Mouse (Mus musculus) midbrain, embryonic 13.5 days (tissue): ENCODE results near the gene Ints11. TPM values are rescaled to one million over a fixed set of nuclear protein-coding genes. Genes with fewer than 3 reads are reported as not detected.

ENCODE experiments used
- ATAC-seq: fragments of 200-750 bp; cut with Nextera tagmentation; 2 replicates; pipeline ENCODE4 v1.8.0; 2017; ENCODE audit warnings: mild to moderate bottlenecking, moderate TSS enrichment, moderate library complexity
- H3K27ac ChIP-seq: fragments of 300-500 bp; sonication (generic); 2 replicates; pipeline ENCODE4 v1.5.1; 2015; ENCODE audit warnings: inconsistent platforms, mild to moderate bottlenecking, moderate library complexity
- H3K27me3 ChIP-seq: fragments of 300-500 bp; sonication (generic); 2 replicates; pipeline ENCODE4 v1.6.1; 2015; ENCODE audit warnings: mild to moderate bottlenecking, inconsistent platforms
- H3K36me3 ChIP-seq: fragments of 300-500 bp; sonication (generic); 2 replicates; pipeline ENCODE4 v1.6.1; 2015; ENCODE audit warnings: mild to moderate bottlenecking, inconsistent platforms
- H3K4me1 ChIP-seq: fragments of 300-500 bp; sonication (generic); replicated peaks from 2 replicates; pipeline ENCODE4 v1.6.1; 2015; ENCODE audit warnings: inconsistent platforms
- H3K4me2 ChIP-seq: fragments of 300-500 bp; sonication (generic); replicated peaks from 2 replicates; pipeline ENCODE4 v1.6.1; 2015; ENCODE audit warnings: moderate library complexity, mild to moderate bottlenecking, inconsistent platforms
- H3K4me3 ChIP-seq: fragments of 300-500 bp; sonication (generic); replicated peaks from 2 replicates; pipeline ENCODE4 v1.5.1; 2015; ENCODE audit warnings: mild to moderate bottlenecking, inconsistent platforms
- H3K9ac ChIP-seq: fragments of 300-500 bp; sonication (generic); replicated peaks from 2 replicates; pipeline ENCODE4 v1.6.1; 2015; ENCODE audit warnings: mild to moderate bottlenecking, inconsistent platforms
- H3K9me3 ChIP-seq: fragments of 300-500 bp; sonication (generic); 2 replicates; pipeline ENCODE4 v1.6.1; 2016; ENCODE audit warnings: mild to moderate bottlenecking, inconsistent platforms
- WGBS: fragments of 180-500 bp; shearing (Covaris S2); methylation state at CpG from one replicate; pipeline ENCODE4 v1.1.7; 2015; 5-methylcytosine and 5-hydroxymethylcytosine counted together
- polyA plus RNA-seq: library from polyadenylated mRNA; unstranded; fragments of >200 nt; fragmentation: Nextera tagmentation; extraction: Ambion mirVana; gene quantifications from 2 replicates; pipeline ENCODE4 v1.2.1, GENCODE M21; 2015

Ints11 gene
- polyA plus RNA-seq, 1 experiment from 2014 or later: 88.6 TPM

DNA sequence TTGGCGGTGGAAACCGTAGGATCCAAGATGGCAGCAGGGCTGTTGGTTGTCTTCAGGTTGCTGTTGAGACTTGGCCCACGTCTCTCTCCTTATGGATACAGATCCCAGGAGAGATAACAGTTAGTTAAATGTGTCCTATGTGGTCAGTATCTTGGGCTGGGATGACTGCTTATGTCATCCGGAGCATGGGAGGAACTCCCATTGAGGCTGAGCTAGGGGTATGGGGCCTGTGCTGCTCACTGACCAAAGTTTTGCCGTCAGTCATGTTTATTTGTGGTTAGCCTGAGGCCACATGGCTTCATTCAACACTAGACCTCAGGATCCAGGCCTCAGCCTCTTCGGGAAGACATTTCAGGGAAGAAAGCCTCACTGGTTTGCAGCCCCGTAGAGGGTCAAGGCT is 2.1 kb downstream of the Ints11 start:
- peak overlapping the region; percentile 2; the same call in 1 of the 2 replicates for H3K4me3 ChIP-seq
- H3K4me1 ChIP-seq: peaks cover 33% of the 10 kb centered on the region
- 94% methylated on average over 7 of the region's 7 CpGs for WGBS
- H3K27ac ChIP-seq: no peak overlapping the region
- peaks cover 46% of the 10 kb centered on the region for H3K36me3 ChIP-seq
- no peaks in the 10 kb centered on the region for H3K27me3 ChIP-seq
- H3K9me3 ChIP-seq: no peaks in the 10 kb centered on the region
- H3K9ac ChIP-seq: no peak overlapping the region
- no peak overlapping the region for H3K4me2 ChIP-seq
- ATAC-seq: no peak

DNA sequence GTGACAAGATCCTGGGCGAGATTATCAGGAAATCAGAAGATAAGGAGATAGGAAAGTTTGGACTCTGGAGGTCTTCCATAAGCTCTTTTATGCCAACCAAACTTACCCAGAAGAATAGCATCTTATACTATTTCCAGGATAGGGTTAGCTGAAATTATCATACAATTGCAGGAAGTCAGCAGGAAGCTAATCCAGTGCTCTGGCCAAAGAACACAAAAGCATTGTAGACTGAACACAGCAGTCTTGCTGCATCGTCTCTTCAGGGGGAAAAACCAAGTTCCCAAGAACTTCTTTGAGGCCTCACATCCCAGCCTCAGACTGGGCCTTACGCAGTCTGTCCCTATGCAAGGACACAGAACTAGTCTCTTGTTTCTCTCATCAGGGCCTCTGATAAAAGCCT is 14.2 kb downstream of the Ints11 start:
- Histone ChIP-seq H3K27ac (no peak overlapping the region), H3K9ac (no peak overlapping the region), H3K36me3 (peaks cover 56% of the 10 kb centered on the region), H3K4me2 (no peak overlapping the region), H3K27me3 (no peaks in the 10 kb centered on the region), H3K4me1 (no peaks in the 10 kb centered on the region), H3K9me3 (no peaks in the 10 kb centered on the region), H3K4me3 (no peak overlapping the region)
- no peak for ATAC-seq
- WGBS: 85% methylated on average over 3 of the region's 3 CpGs

DNA sequence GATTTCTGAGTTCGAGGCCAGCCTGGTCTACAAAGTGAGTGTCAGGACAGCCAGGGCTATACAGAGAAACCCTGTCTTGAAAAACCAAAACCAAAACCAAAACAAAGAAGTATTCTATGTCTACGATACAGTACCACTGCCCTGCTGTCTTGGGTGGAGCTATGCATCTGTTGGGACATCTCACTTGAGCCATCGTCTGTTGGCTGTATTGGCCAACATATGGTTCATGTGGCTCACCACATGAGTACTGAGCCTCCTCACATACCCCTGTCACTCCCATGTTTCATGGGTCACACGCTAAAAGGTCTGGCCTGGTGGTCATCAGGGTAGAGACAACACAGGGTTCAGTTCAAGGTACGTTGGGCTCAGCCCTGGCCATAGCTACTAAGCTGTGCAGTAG is 17.0 kb downstream of the Ints11 start:
- ATAC-seq: no peak
- Histone ChIP-seq H3K4me2 (no peak overlapping the region), H3K9me3 (no peaks in the 10 kb centered on the region), H3K27ac (no peak overlapping the region), H3K9ac (no peak overlapping the region), H3K4me1 (peaks cover 14% of the 10 kb centered on the region), H3K27me3 (no peaks in the 10 kb centered on the region), H3K4me3 (no peak overlapping the region), H3K36me3 (peaks cover 60% of the 10 kb centered on the region)
- 92% methylated on average over 5 of the region's 5 CpGs for WGBS

DNA sequence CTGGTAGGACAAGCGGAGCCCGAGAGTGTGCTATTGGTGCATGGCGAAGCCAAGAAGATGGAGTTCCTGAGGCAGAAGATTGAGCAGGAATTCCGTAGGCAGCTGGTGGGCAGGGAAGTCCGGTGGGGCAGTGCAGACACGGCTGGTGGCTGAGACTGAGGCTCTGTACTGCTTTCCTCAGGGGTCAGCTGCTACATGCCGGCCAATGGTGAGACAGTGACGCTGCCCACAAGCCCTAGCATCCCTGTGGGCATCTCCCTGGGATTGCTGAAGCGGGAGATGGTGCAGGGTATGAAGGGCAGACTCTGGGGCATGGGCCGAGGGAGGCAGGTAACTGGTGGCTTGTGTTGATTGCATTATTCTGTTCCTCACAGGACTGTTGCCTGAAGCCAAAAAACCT is 18.3 kb downstream of the Ints11 start:
- 91% methylated on average over 10 of the region's 10 CpGs for WGBS
- H3K9ac ChIP-seq: no peak overlapping the region
- no peak for ATAC-seq

DNA sequence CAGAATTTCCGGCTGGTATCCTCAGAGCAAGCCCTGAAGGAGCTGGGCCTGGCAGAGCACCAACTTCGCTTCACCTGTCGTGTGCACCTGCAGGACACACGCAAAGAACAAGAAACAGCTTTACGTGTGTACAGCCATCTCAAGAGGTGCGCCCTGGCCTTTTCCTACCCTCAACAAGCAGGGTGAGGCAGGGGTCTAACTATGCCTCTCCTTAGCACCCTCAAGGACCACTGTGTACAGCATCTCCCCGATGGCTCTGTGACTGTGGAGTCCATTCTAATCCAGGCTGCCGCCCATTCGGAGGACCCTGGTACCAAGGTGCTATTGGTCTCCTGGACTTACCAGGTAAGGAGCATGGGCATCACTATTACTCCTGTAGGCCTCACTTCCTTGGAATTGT is 18.8 kb downstream of the Ints11 start:
- Histone ChIP-seq H3K27me3 (no peaks in the 10 kb centered on the region), H3K27ac (no peak overlapping the region), H3K4me3 (no peak overlapping the region), H3K9me3 (no peaks in the 10 kb centered on the region), H3K9ac (no peak overlapping the region), H3K4me2 (no peak overlapping the region), H3K36me3 (peaks cover 59% of the 10 kb centered on the region), H3K4me1 (peaks cover 20% of the 10 kb centered on the region)
- 94% methylated on average over 9 of the region's 9 CpGs for WGBS
- ATAC-seq: no peak

More for the DNA sequence above, 18.3 kb downstream of the Ints11 start:
- Histone ChIP-seq H3K4me2 (no peak overlapping the region), H3K27ac (no peak overlapping the region), H3K27me3 (no peaks in the 10 kb centered on the region), H3K36me3 (peaks cover 59% of the 10 kb centered on the region), H3K4me1 (peaks cover 15% of the 10 kb centered on the region), H3K9me3 (no peaks in the 10 kb centered on the region), H3K4me3 (no peak overlapping the region)

DNA sequence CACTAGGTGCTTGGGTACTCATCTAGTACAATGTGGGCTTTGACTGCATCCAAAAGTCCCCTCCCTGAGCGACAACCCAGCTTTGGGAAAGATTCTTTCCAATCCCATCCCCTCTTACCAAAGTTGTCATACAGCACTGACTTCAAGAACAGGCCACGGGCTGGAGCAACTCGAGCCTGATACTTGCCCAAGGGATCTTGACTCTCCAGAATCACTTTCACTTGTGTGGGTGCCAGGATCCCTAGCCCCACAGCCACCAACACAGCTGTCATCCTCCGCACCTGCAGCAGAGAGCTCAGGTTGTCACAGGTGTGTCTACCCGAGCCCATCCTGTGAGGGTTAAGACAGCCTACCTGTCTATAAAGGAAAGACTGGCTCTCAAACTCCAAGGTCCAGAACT is 20.0 kb downstream of the Ints11 start:
- Histone ChIP-seq H3K27ac (no peak overlapping the region), H3K9ac (no peak overlapping the region), H3K27me3 (no peaks in the 10 kb centered on the region), H3K9me3 (no peaks in the 10 kb centered on the region), H3K36me3 (peaks cover 56% of the 10 kb centered on the region), H3K4me2 (no peak overlapping the region), H3K4me3 (no peak overlapping the region), H3K4me1 (peaks cover 31% of the 10 kb centered on the region)
- 89% methylated on average over 5 of the region's 5 CpGs for WGBS
- ATAC-seq: no peak

DNA sequence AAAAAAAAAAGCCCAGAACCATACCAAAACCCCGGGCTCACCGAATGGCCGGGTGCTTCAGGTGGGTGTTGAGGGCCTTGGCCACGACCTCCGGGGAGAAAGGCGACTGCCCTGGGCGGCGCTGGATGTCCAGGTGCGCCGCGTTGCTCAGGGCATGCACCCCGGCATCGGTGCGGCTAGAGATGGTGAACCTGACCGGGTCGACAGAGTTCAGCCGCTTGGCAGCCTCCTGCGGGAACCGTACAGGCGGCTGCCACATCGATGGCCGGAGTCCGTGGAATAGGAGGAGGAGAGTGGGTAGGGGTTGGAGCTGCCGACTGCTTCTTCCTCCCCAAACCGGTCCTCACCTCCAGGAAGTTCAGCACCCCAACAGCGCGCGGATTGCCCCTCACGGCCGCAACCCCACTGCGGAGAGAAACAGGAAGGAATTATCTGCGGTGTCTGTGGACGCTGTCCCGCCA is 21.7 kb downstream of the Ints11 start:
- peaks cover 49% of the 10 kb centered on the region for H3K4me1 ChIP-seq
- no peaks in the 10 kb centered on the region for H3K9me3 ChIP-seq
- WGBS: 0% methylated on average over 34 of the region's 34 CpGs
- peak; percentile 0; the same call in 1 of the 2 replicates for ATAC-seq
- peak overlapping the region; percentile 97 for H3K4me3 ChIP-seq
- peak overlapping the region; percentile 99; the same call in 1 of the 2 replicates for H3K27ac ChIP-seq
- peaks cover 43% of the 10 kb centered on the region for H3K36me3 ChIP-seq
- H3K9ac ChIP-seq: peak overlapping the region; percentile 98
- H3K27me3 ChIP-seq: no peaks in the 10 kb centered on the region
- H3K4me2 ChIP-seq: peak overlapping the region; percentile 99

DNA sequence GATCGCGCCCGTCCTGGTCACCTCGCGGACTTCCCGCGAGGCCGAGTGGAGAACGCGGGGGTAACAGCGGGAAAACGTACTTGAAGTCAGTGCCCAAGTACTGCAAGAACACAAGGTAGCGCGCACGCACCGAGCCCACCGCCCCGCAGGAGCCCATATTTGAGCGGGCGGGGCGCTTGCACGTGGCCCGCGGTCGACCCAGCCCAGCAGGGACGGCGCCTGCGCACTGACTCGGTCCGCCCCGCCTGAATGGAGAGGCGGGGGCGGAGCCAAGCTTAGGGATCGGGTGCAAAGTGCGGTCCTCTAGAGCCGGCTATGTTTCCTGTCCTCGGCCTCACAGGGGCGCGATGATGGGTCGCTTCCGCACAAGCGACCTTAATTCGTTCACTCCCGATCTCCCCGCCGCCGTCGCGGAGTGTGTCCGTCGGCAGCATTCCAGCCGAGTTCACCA is 22.2 kb downstream of the Ints11 start, which contains the start of the genes Pusl1 and Acap3:
Gene Pusl1 (minus strand): TSS at position 231 of the 451 bp plus-strand sequence.
Gene Acap3 (plus strand): TSS at position 272 of the 451 bp plus-strand sequence.
- ATAC-seq: peak; percentile 85
- Histone ChIP-seq H3K9me3 (no peaks in the 10 kb centered on the region), H3K27ac (peak within 1 kb of the TSS; percentile 99), H3K4me1 (peaks cover 49% of the 10 kb centered on the region), H3K9ac (peak within 1 kb of the TSS; percentile 98), H3K4me2 (peak within 1 kb of the TSS; percentile 99), H3K36me3 (peaks cover 43% of the 10 kb centered on the region), H3K4me3 (peak within 1 kb of the TSS; percentile 97), H3K27me3 (no peaks in the 10 kb centered on the region)
- WGBS: under 1% methylated on average over 52 of the region's 52 CpGs

DNA sequence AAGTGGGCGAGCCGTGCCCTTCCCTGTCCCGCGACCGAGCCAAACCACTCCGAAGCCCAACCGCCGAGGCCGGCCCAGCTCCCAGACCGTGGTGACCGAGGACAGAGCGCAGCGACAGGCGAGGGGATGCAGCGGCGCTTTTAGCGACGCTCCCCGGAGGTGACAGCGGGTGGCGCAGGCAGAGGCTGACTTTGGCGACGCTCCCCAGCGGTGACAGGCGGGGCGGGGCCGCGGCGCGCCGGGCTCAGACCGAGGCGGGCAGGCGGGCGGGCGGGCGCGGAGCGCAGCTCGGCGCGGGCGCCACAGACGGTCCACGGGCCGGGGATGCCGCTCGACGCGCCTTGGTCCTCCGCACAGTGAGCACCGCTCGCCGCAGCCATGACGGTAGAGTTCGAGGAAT is 22.7 kb downstream of the Ints11 start:
- Histone ChIP-seq H3K4me3 (peak overlapping the region; percentile 97), H3K27me3 (no peaks in the 10 kb centered on the region), H3K4me2 (peak overlapping the region; percentile 99), H3K9me3 (no peaks in the 10 kb centered on the region), H3K27ac (peak overlapping the region; percentile 99), H3K36me3 (peaks cover 43% of the 10 kb centered on the region), H3K9ac (peak overlapping the region; percentile 98), H3K4me1 (peaks cover 49% of the 10 kb centered on the region)
- WGBS: under 1% methylated on average over 48 of the region's 56 CpGs
- peak; percentile 91 for ATAC-seq

DNA sequence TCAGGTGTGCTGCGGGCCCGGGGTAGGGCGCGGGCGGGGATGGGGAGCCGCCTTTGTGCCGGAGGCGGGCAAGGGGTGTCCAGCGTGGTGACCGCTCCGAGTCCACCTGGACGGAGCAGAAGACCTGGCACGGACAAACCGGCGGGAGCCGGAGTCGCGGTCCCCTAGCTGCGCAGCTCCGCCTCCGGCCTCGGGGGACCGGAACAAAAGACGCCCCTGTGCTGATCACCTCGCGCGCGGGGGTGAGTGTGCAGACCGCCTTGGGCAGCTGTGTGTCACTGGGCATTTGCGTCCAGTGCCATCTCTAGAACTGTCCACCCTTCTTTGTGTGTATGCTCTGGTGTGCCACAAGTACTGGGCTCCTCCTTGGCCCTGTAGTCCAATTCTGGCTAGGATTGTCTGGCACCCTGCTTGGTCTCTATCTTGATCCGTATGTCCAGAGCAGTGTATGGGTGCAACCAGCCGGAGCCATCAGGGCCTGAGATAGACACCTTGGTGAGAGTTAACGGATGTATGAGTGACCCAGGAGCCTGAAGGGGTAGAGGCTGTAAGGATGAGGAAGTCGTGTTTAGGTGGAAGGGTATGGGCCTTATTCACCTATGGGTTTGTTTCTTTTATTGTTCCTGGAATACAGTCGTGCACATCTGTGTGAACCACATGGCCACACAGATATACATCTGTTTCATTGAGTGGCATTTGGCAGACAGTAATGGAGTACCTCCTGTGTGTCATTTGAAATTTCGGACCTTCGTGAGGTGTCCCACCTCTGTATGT is 23.3 kb downstream of the Ints11 start:
- H3K9ac ChIP-seq: peak overlapping the region; percentile 98
- H3K27ac ChIP-seq: peak overlapping the region; percentile 99
- H3K36me3 ChIP-seq: peaks cover 39% of the 10 kb centered on the region
- peaks cover 49% of the 10 kb centered on the region for H3K4me1 ChIP-seq
- peak overlapping the region; percentile 99 for H3K4me2 ChIP-seq
- ATAC-seq: peak; percentile 59; the same call in 1 of the 2 replicates
- H3K4me3 ChIP-seq: peak overlapping the region; percentile 97
- no peaks in the 10 kb centered on the region for H3K27me3 ChIP-seq
- no peaks in the 10 kb centered on the region for H3K9me3 ChIP-seq
- 5% methylated on average over 37 of the region's 37 CpGs for WGBS

DNA sequence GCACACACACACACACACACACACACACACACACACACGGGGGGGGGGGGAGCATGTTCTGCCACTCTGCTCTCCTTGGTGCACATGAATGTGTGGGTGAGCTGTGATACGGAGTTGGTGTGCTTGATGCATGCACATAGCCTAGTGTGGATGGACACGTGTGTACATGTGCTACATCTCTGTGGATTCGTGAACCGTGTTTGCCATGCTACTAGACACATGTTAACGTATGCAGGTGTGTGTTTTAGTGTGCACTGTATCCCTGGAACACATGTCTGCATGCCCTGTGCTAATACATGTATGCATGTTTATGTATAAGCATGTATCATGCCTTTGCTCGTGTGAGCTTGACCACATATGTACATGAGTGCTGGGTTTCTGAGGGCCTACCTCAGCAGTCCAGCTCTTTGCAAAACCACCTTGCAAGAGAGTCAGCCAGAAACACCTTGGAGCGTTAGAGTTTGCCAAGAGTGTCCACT is 23.9 kb downstream of the Ints11 start:
- no peak overlapping the region for H3K27ac ChIP-seq
- no peak for ATAC-seq
- WGBS: 71% methylated on average over 8 of the region's 8 CpGs

DNA sequence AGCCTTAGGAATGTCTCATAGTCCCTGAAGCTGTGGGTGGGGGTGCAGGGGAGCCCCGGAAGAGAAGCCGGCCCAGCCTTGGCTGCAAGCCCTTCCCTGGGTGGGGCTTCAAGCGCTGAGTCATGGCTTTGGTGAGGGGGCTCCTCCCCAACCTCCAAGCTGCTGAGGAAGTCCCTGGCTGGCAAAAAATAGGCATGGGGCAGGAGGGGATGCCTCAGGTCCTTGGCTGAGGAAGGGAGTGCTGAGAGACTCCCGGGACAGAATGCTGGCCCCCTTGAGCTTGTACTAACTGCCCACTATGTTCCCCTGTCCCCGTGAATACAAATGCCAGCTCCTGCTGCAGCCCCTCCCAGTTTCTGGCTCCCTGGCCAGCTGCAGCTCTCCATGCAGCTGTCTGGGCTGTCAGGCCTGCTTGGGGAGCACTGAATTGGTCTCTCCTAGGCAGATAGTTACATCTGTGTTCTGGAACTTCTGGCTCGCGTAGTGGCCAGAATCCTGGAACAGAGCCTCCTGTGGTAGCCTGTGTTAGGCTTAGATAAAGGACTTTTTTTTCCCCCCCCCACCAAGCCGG is 25.1 kb downstream of the Ints11 start:
- H3K27me3 ChIP-seq: no peaks in the 10 kb centered on the region
- 35% methylated on average over 8 of the region's 8 CpGs for WGBS
- peak overlapping the region; percentile 99 for H3K4me2 ChIP-seq
- peaks cover 37% of the 10 kb centered on the region for H3K36me3 ChIP-seq
- H3K9me3 ChIP-seq: no peaks in the 10 kb centered on the region
- H3K4me1 ChIP-seq: peaks cover 49% of the 10 kb centered on the region
- H3K27ac ChIP-seq: no peak overlapping the region
- no peak for ATAC-seq
- H3K9ac ChIP-seq: peak overlapping the region; percentile 98
- peak overlapping the region; percentile 97 for H3K4me3 ChIP-seq

More for the DNA sequence above, 23.9 kb downstream of the Ints11 start:
- Histone ChIP-seq H3K9me3 (no peaks in the 10 kb centered on the region), H3K4me2 (peak overlapping the region; percentile 99), H3K36me3 (peaks cover 37% of the 10 kb centered on the region), H3K27me3 (no peaks in the 10 kb centered on the region), H3K4me1 (peaks cover 49% of the 10 kb centered on the region), H3K9ac (peak overlapping the region; percentile 98), H3K4me3 (peak overlapping the region; percentile 97)
